In genomic region chr1:160399428-160399827, GRCm38 (mm10) we compare ENCODE assay signal across 8 mouse cellular contexts.
DNase-seq lines count a peak whose midpoint lies in the region; ATAC-seq and TF ChIP-seq lines count a peak whose summit lies in the region.

No protein-coding gene starts in this region.

- H3K9me3 ChIP-seq in midbrain, postnatal 0 days (ENCODE audit: low read length), result no peaks in the 10 kb centered on the region
- no peaks in the 10 kb centered on the region for H3K9me3 ChIP-seq in midbrain, embryonic 10.5 days (replicated peaks)

- no peak overlapping the region for H3K4me2 ChIP-seq in midbrain, postnatal 0 days (ENCODE audit: low read depth, low read length, poor library complexity, severe bottlenecking)

- H3K4me1 ChIP-seq in midbrain, postnatal 0 days (ENCODE audit: insufficient read depth, low read length), result no peaks in the 10 kb centered on the region
- no peaks in the 10 kb centered on the region for H3K4me1 ChIP-seq in midbrain, embryonic 10.5 days

- no peak for DNase-seq in gastrocnemius, adult 2 months
- DNase-seq in gastrocnemius, adult 8-10 months (ENCODE audit: low spot score in 2 of 2), result no peak
- DNase-seq in midbrain, postnatal 0 days (ENCODE audit: low spot score), result peak; percentile 72
- no peak for DNase-seq in midbrain, embryonic 10.5 days (ENCODE audit: low spot score)
- DNase-seq in adipocyte (ENCODE audit: low spot score), result peak; percentile 62
- DNase-seq in induced T-regulatory cell, adult 2 months (ENCODE audit: low read depth), result peak; percentile 78
- peak; percentile 83 for DNase-seq in retina, embryonic 14.5 days (ENCODE audit: low spot score)
- no peak for DNase-seq in adrenal gland, adult 2 months

- intact Hi-C loops in gastrocnemius, adult 2 months (cut with DNase I), result loop anchor here (2.0 kb wide), 1 partner anchor 317 kb away; no protein-coding TSS in a partner anchor

- H3K9ac ChIP-seq in midbrain, postnatal 0 days (replicated peaks; ENCODE audit: low read length, poor library complexity, severe bottlenecking), result no peak overlapping the region

- no peak for ATAC-seq in midbrain, postnatal 0 days (ENCODE audit: low FRiP score)

- H3K27me3 ChIP-seq in midbrain, postnatal 0 days (ENCODE audit: insufficient read depth, low read length), result no peaks in the 10 kb centered on the region
- no peaks in the 10 kb centered on the region for H3K27me3 ChIP-seq in midbrain, embryonic 10.5 days (ENCODE audit: low read depth, poor library complexity, severe bottlenecking)

- no peak overlapping the region for H3K4me3 ChIP-seq in gastrocnemius, adult 2 months
- no peak overlapping the region for H3K4me3 ChIP-seq in midbrain, postnatal 0 days (ENCODE audit: low read depth, low read length)
- no peak overlapping the region for H3K4me3 ChIP-seq in midbrain, embryonic 10.5 days

- no peaks in the 10 kb centered on the region for H3K36me3 ChIP-seq in midbrain, postnatal 0 days (ENCODE audit: insufficient read depth, low read length)
- no peaks in the 10 kb centered on the region for H3K36me3 ChIP-seq in midbrain, embryonic 10.5 days

- peak; percentile 84 for TF ChIP-seq CTCF in gastrocnemius, adult 2 months (IDR thresholded peaks at IDR 0.05)
- TF ChIP-seq CTCF in midbrain, postnatal 0 days (IDR thresholded peaks at IDR 0.05), result peak; percentile 84

- H3K27ac ChIP-seq in gastrocnemius, adult 2 months, result no peak overlapping the region
- no peak overlapping the region for H3K27ac ChIP-seq in midbrain, postnatal 0 days (ENCODE audit: low read depth, low read length)
- H3K27ac ChIP-seq in midbrain, embryonic 10.5 days (replicated peaks), result no peak overlapping the region

Comparison
In these comparisons a context has a peak if more than half of its experiments do, and no peak if none do; other contexts are left out.
1. DNase-seq: peak in midbrain, postnatal 0 days (single experiment), adipocyte (single experiment), induced T-regulatory cell, adult 2 months (single experiment) and retina, embryonic 14.5 days (single experiment); none in gastrocnemius, adult 2 months (single experiment), gastrocnemius, adult 8-10 months (0 of 2), midbrain, embryonic 10.5 days (single experiment) and adrenal gland, adult 2 months (single experiment).